Mouse (Mus musculus): ENCODE data around the gene Dmwd.

Gene Dmwd

GRCm38 (mm10) chr7:19095751-19096110 is 19.7 kb downstream of the Dmwd start:
- peak; percentile 53 for DNase-seq

DNA sequence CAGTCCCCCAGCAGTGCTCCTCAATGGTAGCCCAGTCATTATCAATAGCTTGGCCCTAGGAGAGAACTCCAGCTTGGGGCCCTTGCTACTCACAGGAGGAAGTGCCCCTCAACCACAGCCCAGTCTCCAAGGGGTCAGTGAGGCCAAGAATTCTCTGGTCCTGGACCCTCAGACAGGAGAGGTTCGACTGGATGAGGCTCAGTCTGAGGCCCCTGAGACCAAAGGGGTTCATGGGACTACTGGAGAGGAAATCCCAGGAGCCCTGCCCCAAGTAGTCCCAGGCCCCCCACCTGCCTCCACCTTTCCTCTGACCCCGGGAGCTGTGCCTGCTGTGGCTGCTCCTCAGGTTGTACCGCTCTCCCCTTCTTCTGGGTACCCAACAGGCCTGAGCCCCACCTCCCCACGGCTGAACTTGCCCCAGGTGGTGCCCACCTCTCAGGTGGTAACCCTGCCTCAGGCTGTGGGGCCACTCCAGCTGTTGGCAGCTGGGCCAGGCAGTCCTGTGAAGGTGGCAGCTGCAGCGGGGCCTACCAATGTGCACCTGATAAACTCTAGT is 20.5 kb downstream of the Dmwd start:
- DNase-seq = peak; percentile 10

DNA sequence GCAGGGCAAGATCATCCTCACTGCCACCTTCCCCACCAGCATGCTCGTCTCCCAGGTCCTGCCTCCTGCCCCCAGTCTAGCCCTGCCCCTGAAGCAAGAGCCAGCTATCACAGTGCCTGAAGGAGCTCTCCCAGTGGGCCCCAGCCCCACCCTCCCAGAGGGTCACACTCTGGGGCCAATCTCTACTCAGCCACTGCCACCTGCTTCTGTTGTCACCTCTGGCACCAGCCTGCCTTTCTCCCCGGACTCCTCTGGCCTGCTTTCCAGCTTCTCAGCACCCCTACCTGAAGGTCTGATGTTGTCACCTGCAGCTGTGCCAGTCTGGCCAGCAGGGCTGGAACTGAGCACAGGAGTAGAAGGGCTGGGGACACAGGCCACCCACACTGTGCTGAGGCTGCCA is 21.2 kb downstream of the Dmwd start:
- DNase-seq = peak; percentile 14

- no peak for DNase-seq
Measured at GRCm38 (mm10) chr7:19097863-19098262, 21.8 kb downstream of the Dmwd start.

- no peak for DNase-seq
Measured at GRCm38 (mm10) chr7:19098811-19099210, 22.8 kb downstream of the Dmwd start.

- DNase-seq = no peak
Measured at GRCm38 (mm10) chr7:19100290-19100689, 24.3 kb downstream of the Dmwd start.

- no peak for DNase-seq
Measured at GRCm38 (mm10) chr7:19103741-19104140, 27.7 kb downstream of the Dmwd start.

GRCm38 (mm10) chr7:19104486-19104885 is 28.5 kb downstream of the Dmwd start:
- no peak for DNase-seq

- DNase-seq = no peak
Measured at GRCm38 (mm10) chr7:19107436-19107835, 31.4 kb downstream of the Dmwd start.

GRCm38 (mm10) chr7:19109565-19109964 is 33.5 kb downstream of the Dmwd start:
- DNase-seq = no peak

DNA sequence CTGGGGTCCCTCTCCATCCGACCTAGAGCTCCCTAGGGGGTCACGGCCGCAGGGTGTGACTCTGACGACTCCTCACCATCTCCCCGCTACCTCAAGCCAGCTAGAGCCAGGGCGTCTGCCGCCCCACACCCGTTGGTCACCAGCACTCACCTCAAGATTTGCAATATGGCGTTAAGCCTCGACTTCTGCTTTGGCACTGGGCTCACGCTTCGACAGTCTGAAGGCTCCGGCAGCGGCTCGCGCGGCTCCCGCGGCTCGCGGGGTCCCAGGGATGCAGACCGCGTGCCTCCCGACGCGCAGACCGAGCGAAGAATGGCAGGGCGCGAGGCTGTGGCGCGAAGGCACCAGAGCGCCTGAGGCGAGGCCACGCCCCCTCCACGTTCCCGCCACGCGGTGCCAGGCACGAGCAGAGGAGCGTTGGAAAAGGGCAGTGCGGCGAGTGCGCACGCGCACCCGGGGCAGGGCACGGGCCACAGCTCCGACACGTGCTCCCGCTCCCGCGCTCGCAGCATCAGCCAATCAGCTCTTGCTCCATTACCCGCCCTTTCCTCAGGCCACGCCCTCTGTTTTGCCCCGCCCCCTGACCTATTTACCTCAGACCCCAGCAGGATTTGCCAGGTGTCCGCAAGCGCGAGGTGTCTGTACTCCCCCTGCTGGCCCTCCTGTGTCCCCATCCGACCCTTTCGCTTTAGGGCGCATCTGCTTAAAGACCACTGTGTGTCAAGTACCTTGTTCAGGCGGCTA is 42.2 kb downstream of the Dmwd start, which contains the start of gene Gm4969:
TSS of gene Gm4969 (minus strand) at position 341 of the 744 bp plus-strand sequence.
- DNase-seq = peak; percentile 79

DNA sequence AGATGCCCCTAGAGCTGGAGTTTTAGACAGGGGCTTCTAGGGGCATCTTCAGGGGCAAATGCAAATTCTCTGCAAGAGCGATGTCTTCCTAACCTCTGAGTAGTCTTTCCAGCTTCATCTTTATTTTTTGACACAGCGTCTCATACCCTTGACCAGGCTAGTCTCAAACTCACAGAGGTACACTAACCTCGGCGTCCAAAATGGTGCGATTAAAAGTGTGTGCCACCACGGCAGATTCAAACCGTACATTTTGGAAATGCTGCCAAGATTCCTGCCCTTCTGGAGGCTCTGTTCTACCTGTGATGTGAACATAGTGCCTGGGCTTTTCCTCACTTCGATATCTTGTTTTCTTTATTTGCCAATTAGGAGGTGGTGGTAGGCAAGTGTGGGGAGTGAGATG is 43.1 kb downstream of the Dmwd start:
- no peak for DNase-seq

DNA sequence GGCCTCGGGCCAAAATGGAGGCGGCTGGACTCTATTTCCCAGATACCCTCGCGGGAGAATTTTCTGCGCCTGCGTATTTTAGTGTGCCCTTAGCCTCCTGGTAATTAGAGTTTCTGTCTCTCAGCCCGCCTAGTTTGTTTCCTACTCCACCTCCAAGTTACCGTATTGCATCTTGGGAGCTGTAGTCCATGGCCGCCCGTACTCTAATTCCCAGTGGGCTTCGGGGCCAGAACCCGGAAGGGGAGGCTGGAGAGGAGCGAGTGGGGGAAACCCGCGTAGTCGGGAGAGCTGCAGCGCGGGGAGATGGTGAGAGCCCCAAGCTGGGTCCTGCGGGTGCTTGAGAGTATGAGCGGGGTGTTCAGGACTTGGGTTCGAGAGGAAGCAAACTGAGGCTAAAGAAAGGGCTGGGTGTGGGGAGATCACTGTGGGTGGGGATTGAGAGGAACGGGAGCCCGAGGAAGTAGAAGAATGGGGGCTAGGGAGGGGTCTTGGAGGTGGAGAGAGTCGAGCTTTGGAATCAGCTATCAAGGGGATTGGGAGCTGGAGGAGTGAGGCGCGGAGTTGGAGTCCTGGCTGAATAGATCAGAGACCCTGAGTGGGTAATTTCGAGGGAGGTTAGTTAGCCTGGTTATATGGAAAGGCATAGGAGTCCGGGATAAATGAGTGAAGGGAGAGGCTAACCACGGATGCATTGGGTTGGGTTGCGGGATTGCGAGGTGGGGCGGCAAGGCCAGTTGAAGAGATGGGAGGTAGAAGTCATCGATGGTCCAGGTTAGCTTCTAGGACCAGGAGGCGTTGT is 43.8 kb downstream of the Dmwd start, which contains the start of gene Fbxo46:
TSS of gene Fbxo46 (plus strand) at position 229 of the 799 bp plus-strand sequence.
- DNase-seq = peak; percentile 87

DNA sequence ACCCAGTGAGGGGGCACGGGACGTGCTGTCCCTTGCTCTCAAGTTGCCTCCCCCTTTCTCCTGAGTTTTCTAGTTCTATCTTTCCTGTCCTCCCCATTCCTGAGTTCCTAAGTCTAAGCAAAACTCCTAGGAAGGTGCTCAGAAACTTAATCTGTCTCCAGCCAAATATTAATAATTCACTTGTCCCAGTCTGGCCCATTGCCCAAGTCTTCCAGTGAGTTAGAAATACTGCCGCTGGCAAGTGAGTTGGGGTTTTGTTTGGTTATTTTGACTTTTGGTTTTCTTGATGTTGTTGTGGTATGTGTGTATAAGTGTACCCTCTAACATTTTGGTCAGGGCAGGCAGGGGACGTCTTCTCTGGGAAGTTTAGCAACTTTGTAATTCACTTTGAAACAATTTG is 45.7 kb downstream of the Dmwd start:
- DNase-seq = no peak

DNA sequence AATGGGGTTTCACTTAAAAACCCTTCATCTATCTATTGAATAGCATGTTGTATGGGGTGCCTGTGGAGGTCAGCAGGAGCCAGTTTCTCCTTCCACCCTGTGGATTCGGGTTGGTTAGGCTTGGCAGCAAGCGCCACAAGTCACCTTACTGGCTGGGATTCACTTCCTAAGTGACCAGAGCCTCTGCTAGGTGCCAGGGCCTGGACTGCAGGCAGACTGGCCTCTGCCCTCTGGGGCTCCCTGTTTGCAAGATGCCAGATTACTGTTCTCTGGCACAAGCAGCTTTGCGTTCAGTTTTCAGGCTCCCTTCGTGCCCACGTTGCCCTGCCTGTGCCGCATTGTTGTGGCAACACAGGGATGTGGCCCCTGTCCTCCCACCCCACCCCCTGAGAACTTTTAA is 48.7 kb downstream of the Dmwd start:
- DNase-seq = no peak

DNA sequence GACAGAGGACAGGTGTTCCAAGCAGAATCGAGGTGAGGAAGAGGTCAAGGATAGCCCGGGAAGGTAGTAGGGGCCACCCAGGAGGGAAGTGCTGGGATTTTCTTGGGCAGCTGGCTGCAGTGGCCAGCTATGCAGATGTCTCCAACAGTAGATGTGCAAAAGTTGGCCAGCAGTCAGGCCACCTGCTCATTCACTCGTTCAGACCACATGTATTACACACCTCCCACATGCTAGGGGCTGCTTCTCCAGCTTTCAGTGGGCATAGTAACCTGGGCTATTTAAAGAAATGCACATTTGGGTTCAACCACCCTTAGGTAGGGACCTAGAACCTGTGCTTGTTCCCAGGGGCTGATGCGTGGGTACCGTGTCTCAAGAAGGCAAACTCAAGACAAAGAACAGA is 51.7 kb downstream of the Dmwd start:
- DNase-seq = no peak

GRCm38 (mm10) chr7:19129396-19129795 is 53.4 kb downstream of the Dmwd start:
- no peak for DNase-seq

- DNase-seq = peak; percentile 46
Measured at GRCm38 (mm10) chr7:19130657-19131056, 54.6 kb downstream of the Dmwd start.

- DNase-seq = peak; percentile 95
Measured at GRCm38 (mm10) chr7:19131324-19131848, 55.4 kb downstream of the Dmwd start.

Data from thymus, postnatal 4 days (tissue).